Mouse (Mus musculus): ENCODE results near the gene Ssx2ip. TPM values are rescaled to one million over a fixed set of nuclear protein-coding genes. Genes with fewer than 3 reads are reported as not detected.

Ssx2ip gene
- total RNA-seq, 4 experiments from 2014 or later, result 22.3 to 43.6 (median 33.4) TPM

- no peak for DNase-seq (ENCODE audit: low spot score in 2 of 2)
Observed at GRCm38 (mm10) chr3:146434686-146435085, 30.2 kb downstream of the Ssx2ip start.

- DNase-seq (ENCODE audit: low spot score in 2 of 2), result no peak
Observed at GRCm38 (mm10) chr3:146435533-146435932, 31.1 kb downstream of the Ssx2ip start.

DNA sequence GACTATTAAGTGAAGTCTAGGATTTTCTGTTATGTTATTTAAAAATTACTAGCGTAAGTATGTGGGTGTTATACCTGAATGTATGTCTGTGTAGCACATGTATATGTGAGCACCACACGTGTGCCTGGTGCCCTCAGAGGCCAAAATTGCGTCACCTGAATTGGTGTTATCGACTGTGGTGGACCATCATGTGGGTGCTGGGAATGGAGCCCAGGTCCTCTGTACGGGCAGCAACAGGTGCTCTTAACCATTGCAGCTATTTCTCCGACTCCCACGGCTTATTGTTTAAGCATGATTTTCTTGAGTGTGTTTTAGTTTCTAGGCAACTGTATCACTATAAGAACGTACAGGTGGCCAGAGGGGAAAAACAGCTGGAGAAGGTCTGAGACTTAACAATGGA lies 31.7 kb downstream of the Ssx2ip start:
- no peak for DNase-seq (ENCODE audit: low spot score in 2 of 2)

DNA sequence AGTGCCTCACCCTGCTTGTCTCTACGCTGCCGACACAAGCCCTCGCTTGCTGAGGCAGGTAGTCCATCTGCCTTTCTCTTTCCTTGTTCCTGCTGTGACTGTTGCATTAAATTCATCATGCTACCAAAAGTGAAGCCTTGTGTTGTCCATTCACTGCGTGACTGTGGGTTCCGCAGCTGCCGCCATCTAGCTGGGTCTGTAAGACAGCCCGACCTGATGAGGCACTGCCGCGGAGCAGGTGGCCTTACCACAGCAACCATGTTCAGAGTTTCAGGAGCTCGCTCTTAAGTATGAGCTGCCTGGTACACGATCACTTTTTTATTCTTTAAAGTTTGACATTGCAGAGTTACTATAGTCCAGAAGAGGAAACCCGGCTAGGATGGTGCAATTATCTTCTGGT lies 35.6 kb downstream of the Ssx2ip start:
- no peak for DNase-seq (ENCODE audit: low spot score in 2 of 2)

DNA sequence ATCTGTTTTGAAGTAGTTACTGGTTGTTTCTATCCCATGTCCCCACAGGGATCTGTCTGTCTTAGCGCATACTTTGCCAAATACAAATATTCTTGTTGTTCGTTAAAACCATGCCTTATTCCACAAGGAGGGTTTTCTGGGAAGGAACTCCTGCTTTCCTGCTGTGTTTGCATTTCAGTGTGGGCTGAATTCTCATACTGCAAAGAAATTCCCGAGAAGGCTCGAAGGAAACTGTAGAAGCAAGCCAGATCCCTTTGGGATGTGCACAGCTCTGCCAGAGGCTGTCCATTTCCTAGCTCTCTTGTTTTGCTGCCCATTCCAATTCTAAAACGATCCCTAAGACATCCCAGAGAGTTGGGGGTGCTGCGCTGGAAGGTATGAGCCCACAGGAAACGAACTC lies 36.0 kb downstream of the Ssx2ip start:
- DNase-seq (ENCODE audit: low spot score in 2 of 2), result no peak

- DNase-seq (ENCODE audit: low spot score in 2 of 2), result no peak
Observed at GRCm38 (mm10) chr3:146442484-146442883, 38.0 kb downstream of the Ssx2ip start.

GRCm38 (mm10) chr3:146442936-146443335 lies 38.5 kb downstream of the Ssx2ip start:
- no peak for DNase-seq (ENCODE audit: low spot score in 2 of 2)

DNA sequence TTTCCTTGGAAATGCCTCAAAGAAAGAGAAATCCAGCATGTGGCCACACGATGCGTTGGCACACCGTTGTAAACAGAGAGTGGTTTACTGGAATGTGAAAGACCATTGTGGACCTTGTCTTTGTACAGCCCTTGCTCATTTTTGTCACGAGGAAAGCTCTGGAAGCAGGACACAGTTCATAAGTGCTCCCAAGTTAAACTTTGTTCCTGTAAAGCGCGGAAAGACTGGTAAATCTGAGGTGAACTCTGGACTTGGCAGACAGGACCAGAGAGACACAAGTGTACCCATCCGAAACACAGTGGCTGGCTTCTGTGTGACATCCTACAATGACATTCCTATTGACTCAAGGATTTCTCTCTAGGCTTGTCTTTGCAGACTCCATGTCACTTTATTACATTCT lies 38.9 kb downstream of the Ssx2ip start:
- no peak for DNase-seq (ENCODE audit: low spot score in 2 of 2)

DNA sequence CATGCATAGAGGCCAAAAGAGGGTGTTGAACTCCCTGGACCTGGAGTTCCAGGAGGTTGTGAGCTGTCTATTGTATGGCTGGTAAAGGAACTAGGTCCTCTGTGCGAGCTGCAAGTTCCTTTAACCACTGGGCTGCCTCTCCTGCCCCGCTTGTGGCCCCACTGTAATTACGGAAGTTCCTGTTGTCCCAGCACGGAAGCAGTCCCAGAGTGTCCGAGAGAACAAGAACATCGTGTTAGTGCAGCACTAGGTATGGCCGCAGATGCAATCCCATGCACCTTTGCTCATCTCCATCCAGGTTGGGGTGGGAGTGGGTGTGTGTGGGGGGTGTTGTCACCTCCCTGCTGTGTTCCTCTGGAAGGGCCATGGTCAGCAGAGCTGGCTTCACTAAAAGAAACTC lies 40.4 kb downstream of the Ssx2ip start:
- DNase-seq (ENCODE audit: low spot score in 2 of 2), result no peak

DNA sequence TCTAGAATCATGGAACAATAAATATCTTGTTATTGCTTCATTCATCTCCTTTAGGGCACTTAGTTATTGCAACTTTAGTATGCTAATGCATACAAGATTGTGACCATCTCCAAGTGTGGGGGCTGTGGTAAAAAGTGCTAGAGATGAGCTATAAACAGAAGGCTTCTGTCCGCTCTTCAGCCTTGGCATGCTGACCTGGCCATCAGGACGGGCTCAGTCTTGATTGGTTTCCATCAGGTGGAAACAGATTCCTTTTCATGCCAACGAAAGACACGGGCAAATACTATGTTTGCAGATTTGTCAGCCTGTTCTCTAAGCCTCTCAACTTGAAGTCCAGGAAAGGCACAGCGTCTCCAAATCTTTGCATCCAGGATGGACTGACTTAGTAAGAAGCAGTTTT lies 42.7 kb downstream of the Ssx2ip start:
- no peak for DNase-seq (ENCODE audit: low spot score in 2 of 2)

DNA sequence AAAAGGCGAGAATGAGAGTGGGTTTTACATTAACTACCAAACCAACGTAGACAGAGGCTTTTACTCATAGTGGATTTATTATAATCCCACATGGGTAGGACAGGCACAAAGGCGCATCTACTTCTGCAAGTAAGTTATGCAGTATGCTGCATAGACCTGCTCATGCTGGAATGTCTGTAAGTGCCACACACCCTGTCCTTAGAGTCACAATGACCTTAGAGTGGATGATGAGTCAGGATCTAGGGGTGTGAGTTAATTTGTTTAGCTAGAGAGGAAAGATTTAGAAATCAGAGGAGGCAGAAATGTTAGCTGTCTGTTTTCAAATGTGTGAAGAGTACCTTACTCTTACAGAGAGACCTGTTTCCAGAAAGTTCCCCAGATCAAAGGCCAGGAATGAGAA lies 43.2 kb downstream of the Ssx2ip start:
- no peak for DNase-seq (ENCODE audit: low spot score in 2 of 2)

DNA sequence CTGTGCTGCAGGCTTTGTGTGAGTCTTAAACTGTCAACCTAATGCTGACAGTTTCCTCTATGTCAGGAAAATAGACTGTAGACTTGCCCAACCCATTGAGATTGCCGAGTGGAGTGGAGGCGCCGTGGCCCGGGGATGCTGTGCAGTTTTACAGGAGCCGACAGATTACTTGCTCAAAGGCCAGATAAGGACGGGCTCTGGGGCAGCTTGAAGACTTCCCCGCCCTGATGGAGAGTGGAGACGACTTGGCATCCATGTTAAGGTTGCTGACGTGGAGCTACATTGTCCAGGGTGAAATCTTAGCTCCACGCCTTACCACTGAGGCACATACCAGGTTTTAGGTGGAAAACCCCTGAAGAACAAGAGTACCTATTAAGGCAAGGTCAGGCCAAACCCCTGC lies 43.9 kb downstream of the Ssx2ip start:
- DNase-seq (ENCODE audit: low spot score in 2 of 2), result no peak

DNA sequence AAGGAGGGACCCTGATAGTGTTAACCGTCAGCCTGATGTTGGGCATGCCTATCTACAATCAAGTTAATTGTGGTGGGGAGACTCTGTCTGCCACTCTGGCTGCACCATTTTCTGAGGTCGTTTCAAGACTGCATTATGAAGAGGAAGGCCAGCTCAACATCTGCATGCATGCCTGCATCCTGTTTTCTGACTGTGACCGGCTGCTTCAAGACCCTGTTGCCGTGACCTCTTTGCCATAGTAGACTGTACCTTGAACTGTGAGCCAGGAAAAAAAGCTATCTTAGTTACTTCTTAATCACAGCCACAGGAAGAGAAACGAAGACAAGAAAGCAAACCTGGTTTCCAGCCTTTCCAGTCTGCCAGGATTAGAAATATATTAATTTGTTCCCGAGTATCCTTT lies 44.5 kb downstream of the Ssx2ip start:
- no peak for DNase-seq (ENCODE audit: low spot score in 2 of 2)

- no peak for DNase-seq (ENCODE audit: low spot score in 2 of 2)
Observed at GRCm38 (mm10) chr3:146449745-146450250, 45.4 kb downstream of the Ssx2ip start, which contains the start of gene Ctbs. Gene Ctbs, plus strand, starts transcription at chr3:146449795.

GRCm38 (mm10) chr3:146450371-146450841 lies 46.0 kb downstream of the Ssx2ip start:
- peak; percentile 86 to 91 for DNase-seq (ENCODE audit: low spot score in 2 of 2)

DNA sequence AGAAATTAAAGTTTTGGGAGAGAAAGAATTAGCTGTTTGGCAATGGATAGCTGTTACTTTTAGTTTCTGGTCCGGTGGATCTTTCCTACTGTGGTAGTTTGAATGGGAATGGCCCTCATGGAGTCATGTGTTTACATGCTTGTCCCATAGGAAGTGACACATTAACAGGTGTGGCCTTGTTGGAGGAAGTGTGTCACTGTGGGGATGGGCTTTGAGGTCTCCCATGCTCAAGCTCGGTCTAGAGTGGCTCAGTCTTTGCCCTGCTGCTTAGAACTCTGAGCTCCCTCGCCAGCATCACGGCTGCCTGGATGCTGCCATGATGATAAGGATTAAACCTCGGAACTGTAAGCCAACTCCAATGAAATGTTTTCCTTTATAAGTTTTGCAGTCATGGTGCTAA lies 46.9 kb downstream of the Ssx2ip start:
- DNase-seq (ENCODE audit: low spot score in 2 of 2), result no peak

GRCm38 (mm10) chr3:146462939-146463338 lies 58.5 kb downstream of the Ssx2ip start:
- no peak for DNase-seq (ENCODE audit: low spot score in 2 of 2)

- no peak for DNase-seq (ENCODE audit: low spot score in 2 of 2)
Observed at GRCm38 (mm10) chr3:146469226-146469625, 64.8 kb downstream of the Ssx2ip start.

- no peak for DNase-seq (ENCODE audit: low spot score in 2 of 2)
Observed at GRCm38 (mm10) chr3:146472657-146473056, 68.2 kb downstream of the Ssx2ip start.

DNA sequence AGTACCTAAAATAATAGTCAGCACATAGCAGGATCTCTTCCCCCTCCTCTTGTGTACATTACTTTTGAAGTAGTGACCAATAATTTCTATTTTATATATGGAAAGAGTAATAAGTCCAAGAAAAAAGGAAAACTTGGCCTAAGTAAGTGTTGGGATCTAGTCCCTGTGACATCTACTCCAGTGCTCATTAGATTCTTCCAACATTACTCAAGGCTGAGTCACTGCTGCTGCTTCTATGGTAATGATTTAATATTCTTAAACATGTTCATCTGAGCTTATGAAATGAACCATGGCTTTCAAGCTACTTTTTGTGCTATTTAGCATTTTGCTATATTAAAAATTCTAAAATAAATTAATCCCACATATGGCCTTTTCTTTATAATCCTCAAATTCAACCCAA lies 69.3 kb downstream of the Ssx2ip start:
- no peak for DNase-seq (ENCODE audit: low spot score in 2 of 2)

DNA sequence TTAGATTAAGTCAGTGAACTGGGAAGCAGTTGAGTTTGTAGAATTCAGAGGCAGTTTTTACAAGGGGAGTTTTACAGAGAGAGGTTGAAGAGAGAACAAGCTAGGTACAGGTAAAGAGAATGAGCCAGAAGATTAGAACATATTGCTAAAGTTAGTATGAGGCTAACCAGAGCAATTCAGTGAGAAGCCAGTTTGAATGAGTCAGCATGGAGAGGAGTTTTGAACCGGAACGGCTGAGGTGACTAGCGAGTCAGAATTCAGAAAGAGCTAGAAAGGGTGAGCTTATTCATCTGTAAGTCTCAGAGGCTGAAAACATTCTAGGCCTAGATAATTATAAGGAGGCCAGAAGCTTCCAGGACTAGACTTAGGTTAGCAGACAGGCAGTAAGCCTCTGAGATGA lies 70.0 kb downstream of the Ssx2ip start:
- DNase-seq (ENCODE audit: low spot score in 2 of 2), result no peak

- DNase-seq (ENCODE audit: low spot score in 2 of 2), result no peak
Observed at GRCm38 (mm10) chr3:146482044-146482443, 77.6 kb downstream of the Ssx2ip start.

DNA sequence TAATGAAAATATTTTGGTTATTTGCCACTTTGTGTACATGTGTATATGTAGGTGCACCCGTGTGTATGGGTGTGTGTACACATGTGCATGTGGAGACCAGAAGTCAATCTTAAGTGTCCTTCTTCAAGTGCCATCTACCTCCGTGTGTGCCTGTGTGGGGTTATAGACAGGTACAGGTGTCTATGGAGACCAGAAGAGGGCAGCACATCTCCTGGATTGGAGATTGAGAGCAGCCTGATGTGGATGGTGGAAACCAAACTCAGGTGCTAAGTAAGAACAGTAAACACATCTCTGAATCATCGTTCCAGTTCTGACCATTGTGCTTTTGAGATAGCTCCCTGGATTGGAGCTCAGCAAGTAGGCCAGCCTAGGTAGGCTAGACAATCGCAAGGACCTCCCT lies 82.0 kb downstream of the Ssx2ip start:
- no peak for DNase-seq (ENCODE audit: low spot score in 2 of 2)
